Mouse (Mus musculus): ENCODE measurements around the gene Olfr1223.
"Not testable (repeated sequence)": the region's sequence is repeated elsewhere in the genome, so short reads cannot be mapped to it uniquely, and the experiment has no call there.

The Olfr1223 gene

DNA sequence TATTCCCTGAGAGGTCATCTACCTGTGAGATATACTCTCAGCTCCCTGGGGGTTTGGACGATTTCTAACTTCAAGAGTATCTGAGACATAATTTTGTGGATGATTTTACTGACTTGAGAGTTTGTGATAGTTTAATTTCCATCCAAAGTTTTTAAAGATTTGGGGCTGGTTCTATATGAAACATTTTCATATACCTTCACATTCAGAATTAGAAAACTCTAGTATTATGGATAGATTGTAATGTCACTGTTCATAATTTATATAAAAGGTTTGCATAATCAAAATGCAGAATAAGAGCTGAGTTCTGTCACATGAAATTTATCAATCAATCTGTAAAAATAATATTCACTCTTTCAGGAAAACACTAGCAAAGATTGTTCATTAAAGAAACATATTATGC is at the start of gene Olfr1223:
Olfr1223 (minus strand) TSS at position 101 of the 400 bp plus-strand sequence.
- DNase-seq, result no peak

- DNase-seq, result no peak
Observed at GRCm38 (mm10) chr2:89199948-89200347, 48.6 kb upstream of the Olfr1223 start, which contains the start of gene Olfr1226. TSS of gene Olfr1226 (minus strand) at chr2:89200048.

GRCm38 (mm10) chr2:89196325-89196982 is 45.1 kb upstream of the Olfr1223 start:
- no peak for DNase-seq

DNA sequence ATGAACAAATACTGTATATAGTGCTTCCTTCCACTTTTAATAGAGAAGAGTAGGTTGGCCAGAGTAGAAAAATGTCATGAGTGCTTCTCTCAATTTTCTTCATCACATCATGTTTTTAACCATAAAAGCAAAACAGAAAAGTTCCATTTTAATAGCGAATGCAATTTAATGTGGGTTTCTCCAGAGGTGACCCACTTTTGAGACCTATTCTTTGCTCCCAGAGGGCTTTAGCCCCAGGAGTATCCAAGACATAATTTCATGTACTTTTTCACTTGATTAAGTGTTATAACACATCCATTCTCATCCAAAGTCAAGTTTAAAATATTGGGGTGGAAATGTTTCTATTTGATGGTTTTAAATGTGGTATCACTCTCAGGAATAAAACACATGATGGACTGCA is 23.2 kb upstream of the Olfr1223 start, which contains the start of gene Olfr1225:
Olfr1225 (minus strand) TSS at position 101 of the 400 bp plus-strand sequence.
- no peak for DNase-seq

DNA sequence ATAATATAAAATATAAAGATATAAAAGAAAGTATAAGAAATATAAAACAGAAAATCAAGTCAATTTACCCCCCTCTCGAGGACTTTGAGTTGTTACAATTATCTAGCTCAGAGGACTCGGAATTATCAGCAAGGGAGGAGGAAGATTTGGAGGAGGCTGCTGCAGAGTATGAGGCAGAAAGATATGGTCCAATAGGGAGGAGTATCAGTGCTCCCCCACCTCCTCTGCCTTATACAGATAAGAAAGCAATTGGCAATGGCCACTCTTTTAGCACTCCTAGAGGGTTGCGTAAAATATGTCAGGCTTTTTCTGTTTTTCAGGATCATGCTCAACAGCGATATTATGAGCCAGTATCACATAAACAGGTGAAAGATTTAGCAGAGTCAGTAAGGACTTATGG is 13.4 kb upstream of the Olfr1223 start:
- DNase-seq, result not testable (repeated sequence)

GRCm38 (mm10) chr2:89163991-89164390 is 12.6 kb upstream of the Olfr1223 start, which contains the start of gene Olfr1224-ps1:
TSS of gene Olfr1224-ps1 (minus strand) at chr2:89164091.
- not testable (repeated sequence) for DNase-seq

GRCm38 (mm10) chr2:89132954-89133353 is 18.4 kb downstream of the Olfr1223 start, which contains the start of gene Olfr1222:
TSS of gene Olfr1222 (minus strand) at chr2:89133054.
- DNase-seq, result no peak

GRCm38 (mm10) chr2:89117183-89117582 is 34.2 kb downstream of the Olfr1223 start, which contains the start of gene Olfr1221:
TSS of gene Olfr1221 (minus strand) at chr2:89117283.
- no peak for DNase-seq

DNA sequence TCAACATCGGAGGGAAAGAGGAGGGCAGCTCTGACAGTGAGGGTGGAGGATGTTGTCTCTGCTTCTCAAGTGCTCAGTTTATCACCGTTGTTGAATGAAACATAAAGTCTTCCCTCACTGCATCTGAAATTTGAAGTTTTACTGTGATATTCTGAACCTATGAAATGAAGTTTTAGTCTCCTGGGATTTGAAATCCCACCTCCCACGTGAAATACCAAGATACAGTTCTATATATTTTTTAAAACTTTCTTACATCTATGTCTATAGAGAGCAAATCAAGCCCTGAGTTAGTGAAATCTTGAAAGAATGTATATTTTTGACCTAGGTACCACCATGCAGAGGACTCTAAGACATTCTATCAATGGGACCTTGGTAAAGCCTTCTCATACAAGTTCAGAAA is 44.6 kb downstream of the Olfr1223 start, which contains the start of gene Olfr1220:
Olfr1220 (minus strand) TSS at position 101 of the 400 bp plus-strand sequence.
- DNase-seq, result no peak

DNA sequence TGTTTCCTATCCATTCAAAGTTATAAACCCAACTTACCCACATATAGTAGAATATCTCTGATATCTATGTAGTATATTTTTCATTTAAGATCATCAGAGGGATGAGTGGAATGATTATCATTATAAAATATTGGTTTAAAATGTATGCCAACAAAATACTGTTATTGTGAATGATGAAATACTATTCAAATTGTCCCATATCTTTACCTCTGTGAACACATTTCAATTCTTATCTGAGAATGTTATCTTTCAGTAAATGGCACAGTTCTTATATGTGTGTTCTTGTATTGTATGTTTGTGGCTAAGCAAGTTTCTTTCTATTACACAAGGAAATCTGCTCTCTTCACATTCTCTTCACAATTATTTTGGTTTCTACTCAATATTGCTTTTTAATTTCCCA is 45.7 kb downstream of the Olfr1223 start:
- DNase-seq, result no peak

DNA sequence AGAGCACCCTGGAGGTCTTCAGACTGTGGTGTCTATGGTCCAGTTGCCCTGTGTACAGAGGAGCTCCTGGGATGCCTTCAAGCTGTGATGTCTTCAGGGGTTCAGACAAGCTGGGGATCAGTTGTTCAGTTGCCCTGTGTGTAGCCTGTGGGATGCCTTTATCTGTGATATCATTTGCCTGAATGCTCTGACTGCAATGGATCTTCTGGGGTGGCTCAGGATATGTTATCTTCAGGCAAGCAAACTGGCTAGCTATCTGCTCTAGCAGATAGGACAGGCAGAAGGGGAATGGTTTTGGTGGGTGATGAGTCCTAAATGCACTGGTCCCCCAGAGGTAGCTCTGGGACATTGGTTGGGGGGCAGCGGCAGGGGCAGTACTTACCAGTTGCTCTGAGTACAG is 57.5 kb downstream of the Olfr1223 start:
- DNase-seq, result no peak
